Mouse (Mus musculus): Measurements from ENCODE around the gene Asb16.

Asb16 gene

GRCm38 (mm10) chr11:102268520-102269244, at the start of gene Asb16:
Asb16 (plus strand) TSS chr11:102268743.
- no peak for DNase-seq

- DNase-seq = peak; percentile 94
Measured at GRCm38 (mm10) chr11:102218783-102219182, 49.8 kb upstream of the Asb16 start.

GRCm38 (mm10) chr11:102219247-102219993, 49.1 kb upstream of the Asb16 start:
- DNase-seq = no peak

- DNase-seq = no peak
Measured at GRCm38 (mm10) chr11:102219994-102220346, 48.6 kb upstream of the Asb16 start.

- no peak for DNase-seq
Measured at GRCm38 (mm10) chr11:102220451-102220850, 48.1 kb upstream of the Asb16 start.

GRCm38 (mm10) chr11:102221243-102221953, 47.1 kb upstream of the Asb16 start:
- DNase-seq = no peak

GRCm38 (mm10) chr11:102221954-102222351, 46.6 kb upstream of the Asb16 start:
- no peak for DNase-seq

GRCm38 (mm10) chr11:102223166-102223565, 45.4 kb upstream of the Asb16 start:
- DNase-seq = no peak

GRCm38 (mm10) chr11:102224686-102225085, 43.9 kb upstream of the Asb16 start:
- no peak for DNase-seq

- DNase-seq = no peak
Measured at GRCm38 (mm10) chr11:102225221-102225620, 43.3 kb upstream of the Asb16 start.

GRCm38 (mm10) chr11:102226067-102226978, 42.2 kb upstream of the Asb16 start:
- DNase-seq = no peak

GRCm38 (mm10) chr11:102227270-102228190, 41.0 kb upstream of the Asb16 start:
- peak; percentile 25 for DNase-seq

GRCm38 (mm10) chr11:102228191-102228545, 40.4 kb upstream of the Asb16 start:
- DNase-seq = no peak

- no peak for DNase-seq
Measured at GRCm38 (mm10) chr11:102228646-102229268, 39.8 kb upstream of the Asb16 start.

- DNase-seq = peak; percentile 34
Measured at GRCm38 (mm10) chr11:102229331-102229953, 39.1 kb upstream of the Asb16 start.

- DNase-seq = peak; percentile 98
Measured at GRCm38 (mm10) chr11:102230006-102230741, 38.4 kb upstream of the Asb16 start, which contains the start of gene Hdac5. Hdac5 (minus strand) TSS chr11:102230166.

GRCm38 (mm10) chr11:102236022-102236421, 32.5 kb upstream of the Asb16 start:
- DNase-seq = no peak

GRCm38 (mm10) chr11:102240636-102241035, 27.9 kb upstream of the Asb16 start:
- no peak for DNase-seq

GRCm38 (mm10) chr11:102241246-102241645, 27.3 kb upstream of the Asb16 start:
- DNase-seq = no peak

- no peak for DNase-seq
Measured at GRCm38 (mm10) chr11:102241874-102242273, 26.7 kb upstream of the Asb16 start.
